8 mouse cellular contexts compared by ENCODE assay signal in genomic region chr5:65415653-65416458, GRCm38 (mm10). TPM values are rescaled to one million over a fixed set of nuclear protein-coding genes. Genes with fewer than 3 reads are reported as not detected.
DNase-seq lines count a peak whose midpoint lies in the region; ATAC-seq lines count a peak whose summit lies in the region.

No protein-coding gene starts in this region.

- no peaks in the 10 kb centered on the region for H3K9me3 ChIP-seq in embryonic facial prominence, embryonic 15.5 days (replicated peaks)
- H3K9me3 ChIP-seq in hindbrain, embryonic 15.5 days = no peaks in the 10 kb centered on the region
- no peaks in the 10 kb centered on the region for H3K9me3 ChIP-seq in midbrain, embryonic 13.5 days

- H3K27me3 ChIP-seq in embryonic facial prominence, embryonic 15.5 days = no peaks in the 10 kb centered on the region
- H3K27me3 ChIP-seq in hindbrain, embryonic 15.5 days = no peaks in the 10 kb centered on the region
- H3K27me3 ChIP-seq in midbrain, embryonic 13.5 days = no peaks in the 10 kb centered on the region

- H3K9ac ChIP-seq in embryonic facial prominence, embryonic 15.5 days = no peak overlapping the region
- no peak overlapping the region for H3K9ac ChIP-seq in hindbrain, embryonic 15.5 days
- H3K9ac ChIP-seq in midbrain, embryonic 13.5 days (replicated peaks) = peak overlapping the region; percentile 52

- WGBS in embryonic facial prominence, embryonic 15.5 days = 21% methylated on average over 26 of the region's 26 CpGs
- WGBS in hindbrain, embryonic 15.5 days = 28% methylated on average over 26 of the region's 26 CpGs
- 21% methylated on average over 26 of the region's 26 CpGs for WGBS in midbrain, embryonic 13.5 days

- peak; percentile 78 for ATAC-seq in embryonic facial prominence, embryonic 15.5 days (ENCODE audit: insufficient number of reproducible peaks, low FRiP score, low TSS enrichment, low read depth)
- ATAC-seq in hindbrain, embryonic 15.5 days (ENCODE audit: low FRiP score, low read depth) = no peak
- peak; percentile 37; the same call in 1 of the 2 replicates for ATAC-seq in midbrain, embryonic 13.5 days

- peaks cover 54% of the 10 kb centered on the region for H3K36me3 ChIP-seq in embryonic facial prominence, embryonic 15.5 days
- peaks cover 66% of the 10 kb centered on the region for H3K36me3 ChIP-seq in hindbrain, embryonic 15.5 days
- H3K36me3 ChIP-seq in midbrain, embryonic 13.5 days = peaks cover 73% of the 10 kb centered on the region

- H3K27ac ChIP-seq in embryonic facial prominence, embryonic 15.5 days (replicated peaks) = peak overlapping the region; percentile 83
- peak overlapping the region; percentile 58 for H3K27ac ChIP-seq in hindbrain, embryonic 15.5 days (replicated peaks)
- H3K27ac ChIP-seq in midbrain, embryonic 13.5 days = peak overlapping the region; percentile 35; the same call in 1 of the 2 replicates

- DNase-seq in ovary, adult 18-20 months (ENCODE audit: low spot score) = peak; percentile 57
- no peak for DNase-seq in ovary, postnatal 14 days (ENCODE audit: low spot score)
- no peak for DNase-seq in adipocyte (ENCODE audit: low spot score)
- DNase-seq in adrenal gland, adult 18-20 months (ENCODE audit: low spot score in 2 of 2) = no peak
- no peak for DNase-seq in thymus, postnatal 25 days

- no peak overlapping the region for H3K4me3 ChIP-seq in embryonic facial prominence, embryonic 15.5 days (replicated peaks)
- no peak overlapping the region for H3K4me3 ChIP-seq in hindbrain, embryonic 15.5 days
- H3K4me3 ChIP-seq in midbrain, embryonic 13.5 days (replicated peaks) = no peak overlapping the region; the same call in 1 of the 2 replicates

- peaks cover 15% of the 10 kb centered on the region for H3K4me1 ChIP-seq in embryonic facial prominence, embryonic 15.5 days
- H3K4me1 ChIP-seq in hindbrain, embryonic 15.5 days (replicated peaks) = no peaks in the 10 kb centered on the region
- H3K4me1 ChIP-seq in midbrain, embryonic 13.5 days (replicated peaks) = peaks cover 8% of the 10 kb centered on the region

- peak overlapping the region; percentile 17; the same call in 1 of the 2 replicates for H3K4me2 ChIP-seq in embryonic facial prominence, embryonic 15.5 days (replicated peaks)
- H3K4me2 ChIP-seq in hindbrain, embryonic 15.5 days = no peak overlapping the region
- no peak overlapping the region for H3K4me2 ChIP-seq in midbrain, embryonic 13.5 days (replicated peaks)

RNA-seq across cellular contexts. Expression of gene Ugdh, which starts 19.9 kb away (rescaled TPM):
- 117 and 125 TPM in 2 replicates for polyA plus RNA-seq in embryonic facial prominence, embryonic 15.5 days (2015; fragmentation: Nextera tagmentation; extraction: Ambion mirVana)
- 42.6 and 43.0 TPM in 2 replicates for polyA plus RNA-seq in hindbrain, embryonic 15.5 days (2015; fragmentation: Nextera tagmentation; extraction: Ambion mirVana)
- 50.4 and 52.0 TPM in 2 replicates for polyA plus RNA-seq in midbrain, embryonic 13.5 days (2015; fragmentation: Nextera tagmentation; extraction: Ambion mirVana)
- total RNA-seq in adrenal gland, adult 18-20 months (2021) = 100 to 1,000 TPM in 1 of 2 experiments, 10 to 100 TPM in 1; 64.0 to 114 TPM

RNA-seq across cellular contexts. Expression of gene Lias, which starts 24.6 kb away (rescaled TPM):
- polyA plus RNA-seq in embryonic facial prominence, embryonic 15.5 days (2015; fragmentation: Nextera tagmentation; extraction: Ambion mirVana) = 63.3 and 63.5 TPM in 2 replicates
- polyA plus RNA-seq in hindbrain, embryonic 15.5 days (2015; fragmentation: Nextera tagmentation; extraction: Ambion mirVana) = 61.1 and 61.6 TPM in 2 replicates
- 59.4 and 70.3 TPM in 2 replicates for polyA plus RNA-seq in midbrain, embryonic 13.5 days (2015; fragmentation: Nextera tagmentation; extraction: Ambion mirVana)
- total RNA-seq in adrenal gland, adult 18-20 months (2021) = 10 to 100 TPM; 54.5 to 67.6 TPM

RNA-seq across cellular contexts. Expression of gene Rpl9, which starts 24.6 kb away (rescaled TPM):
- polyA plus RNA-seq in embryonic facial prominence, embryonic 15.5 days (2015; fragmentation: Nextera tagmentation; extraction: Ambion mirVana) = 1,081 and 1,085 TPM in 2 replicates
- 520 and 546 TPM in 2 replicates for polyA plus RNA-seq in hindbrain, embryonic 15.5 days (2015; fragmentation: Nextera tagmentation; extraction: Ambion mirVana)
- 684 and 687 TPM in 2 replicates for polyA plus RNA-seq in midbrain, embryonic 13.5 days (2015; fragmentation: Nextera tagmentation; extraction: Ambion mirVana)
- 1,000 to 10,000 TPM; 1,034 to 1,559 TPM for total RNA-seq in adrenal gland, adult 18-20 months (2021)
